Mouse (Mus musculus) forebrain, postnatal 0 days (tissue): ENCODE data around the gene Yaf2. TPM values are rescaled to one million over a fixed set of nuclear protein-coding genes. Genes with fewer than 3 reads are reported as not detected.
"Not testable (repeated sequence)": the region's sequence is repeated elsewhere in the genome, so short reads cannot be mapped to it uniquely, and the experiment has no call there.

Source experiments
- ATAC-seq: fragments of 200-750 bp; cut with Nextera tagmentation; 2 replicates; pipeline ENCODE4 v1.8.0; 2017; ENCODE audit warnings: mild to moderate bottlenecking, moderate library complexity
- DNase-seq: peaks from one replicate; pipeline ENCODE4 v3.0.0-alpha.2; 2015
- H3K27ac ChIP-seq: fragments of 300-500 bp; sonication (generic); 2 replicates; pipeline ENCODE4 v1.5.1; 2014; ENCODE audit warnings: low read depth, mild to moderate bottlenecking, antibody characterized with exemption, low read length, moderate library complexity, mixed read lengths
- H3K27me3 ChIP-seq: fragments of 300-500 bp; sonication (generic); 2 replicates; pipeline ENCODE4 v1.6.1; 2014; ENCODE audit warnings: mild to moderate bottlenecking, low read length, mixed read lengths; ENCODE audit not compliant: insufficient read depth
- H3K36me3 ChIP-seq: fragments of 300-500 bp; sonication (generic); 2 replicates; pipeline ENCODE4 v1.6.1; 2014; ENCODE audit warnings: mild to moderate bottlenecking, moderate library complexity; ENCODE audit not compliant: insufficient read depth
- H3K4me1 ChIP-seq: fragments of 300-500 bp; sonication (generic); 2 replicates; pipeline ENCODE4 v1.6.1; 2014; ENCODE audit warnings: antibody characterized with exemption; ENCODE audit not compliant: insufficient read depth
- H3K4me2 ChIP-seq: fragments of 300-500 bp; sonication (generic); 2 replicates; pipeline ENCODE4 v1.6.1; 2014; ENCODE audit warnings: low read depth, mild to moderate bottlenecking, moderate library complexity
- H3K4me3 ChIP-seq: fragments of 300-500 bp; sonication (generic); 2 replicates; pipeline ENCODE4 v1.5.1; 2014; ENCODE audit warnings: low read depth, low read length, mixed read lengths
- H3K9ac ChIP-seq: fragments of 300-500 bp; sonication (generic); 2 replicates; pipeline ENCODE4 v1.6.1; 2014; ENCODE audit warnings: mild to moderate bottlenecking
- H3K9me3 ChIP-seq: fragments of 300-500 bp; sonication (generic); 2 replicates; pipeline ENCODE4 v1.6.1; 2016; ENCODE audit warnings: low read length
- CTCF ChIP-seq: sonication (generic); IDR thresholded peaks from 2 replicates; pipeline ENCODE4 v1.5.1; 2016; ENCODE audit warnings: antibody characterized with exemption, control low read depth, low read depth
- WGBS: fragments of 180-500 bp; shearing (Covaris S2); extraction: QIAGEN DNeasy Blood & Tissue Kit; methylation state at CpG from one replicate; pipeline ENCODE4 v1.1.7; 2014; 5-methylcytosine and 5-hydroxymethylcytosine counted together
- polyA plus RNA-seq: library from polyadenylated mRNA; unstranded; fragments of >200 nt; fragmentation: Nextera tagmentation; extraction: Ambion mirVana; gene quantifications from 2 replicates; pipeline ENCODE4 v1.2.1, GENCODE M21; 2015
- total RNA-seq: library from RNA; depleted of rRNA; stranded (reverse); fragments of >200 nt; gene quantifications from 2 replicates; pipeline ENCODE4 v1.2.3, GENCODE M21; 2014

Gene Yaf2
- total and polyA plus RNA-seq, 2 experiments from 2014 or later = 87.4 to 155 TPM

DNA sequence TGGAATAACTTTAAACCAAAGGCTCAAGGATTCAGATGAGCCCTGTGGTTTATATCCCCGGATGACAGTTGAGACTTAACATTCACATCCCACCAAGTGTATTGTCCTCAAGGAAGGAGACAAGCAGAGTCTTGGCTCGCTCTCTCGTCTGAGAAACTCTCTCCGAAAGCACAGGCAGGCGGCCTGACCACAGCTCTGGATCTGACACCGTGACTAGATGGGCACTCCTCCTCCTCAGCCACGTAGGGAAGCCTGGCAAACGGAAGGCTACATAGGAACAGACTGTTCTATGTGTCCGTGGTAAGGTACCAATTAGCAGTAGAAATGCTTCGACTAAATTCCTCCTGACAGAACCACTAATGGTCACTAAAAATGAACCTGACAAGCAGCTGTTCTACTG is 10.1 kb downstream of the Yaf2 start:
- DNase-seq (no peak), ATAC-seq (no peak)
- Histone ChIP-seq H3K9ac (no peak overlapping the region), H3K9me3 (no peaks in the 10 kb centered on the region), H3K4me2 (no peak overlapping the region), H3K4me1 (no peaks in the 10 kb centered on the region), H3K27me3 (no peaks in the 10 kb centered on the region), H3K4me3 (no peak overlapping the region), H3K36me3 (peaks cover 1% of the 10 kb centered on the region; the same call in 1 of the 2 replicates), H3K27ac (no peak overlapping the region)
- 76% methylated on average over 10 of the region's 10 CpGs for WGBS
- no peak for TF ChIP-seq CTCF

DNA sequence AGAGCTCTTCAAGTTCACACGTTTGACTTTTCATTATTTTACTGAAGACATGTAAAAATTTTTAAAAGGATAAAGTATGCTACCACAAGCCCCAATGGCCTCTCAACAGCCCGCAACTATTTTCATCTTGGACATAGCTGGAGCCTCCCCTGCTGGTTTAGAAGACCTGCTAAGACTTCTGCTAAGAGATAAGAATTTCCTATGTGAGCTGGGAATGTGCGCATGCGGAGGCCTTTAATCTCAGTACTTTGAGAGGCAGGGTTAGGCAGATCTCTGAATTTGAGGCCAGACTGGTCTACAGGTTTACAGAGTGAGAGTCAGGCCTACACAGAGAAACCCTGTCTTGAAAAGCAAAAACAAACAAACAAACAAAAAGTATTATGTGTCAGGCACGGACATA is 11.4 kb downstream of the Yaf2 start:
- H3K9ac ChIP-seq = no peak overlapping the region
- H3K4me3 ChIP-seq = no peak overlapping the region
- ATAC-seq = no peak
- H3K4me2 ChIP-seq = no peak overlapping the region
- H3K4me1 ChIP-seq = no peaks in the 10 kb centered on the region
- H3K27me3 ChIP-seq = no peaks in the 10 kb centered on the region
- no peak for TF ChIP-seq CTCF
- WGBS = 76% methylated on average over 5 of the region's 5 CpGs
- H3K27ac ChIP-seq = no peak overlapping the region
- no peaks in the 10 kb centered on the region for H3K9me3 ChIP-seq
- H3K36me3 ChIP-seq = no peaks in the 10 kb centered on the region; the same call in 1 of the 2 replicates
- DNase-seq = no peak

DNA sequence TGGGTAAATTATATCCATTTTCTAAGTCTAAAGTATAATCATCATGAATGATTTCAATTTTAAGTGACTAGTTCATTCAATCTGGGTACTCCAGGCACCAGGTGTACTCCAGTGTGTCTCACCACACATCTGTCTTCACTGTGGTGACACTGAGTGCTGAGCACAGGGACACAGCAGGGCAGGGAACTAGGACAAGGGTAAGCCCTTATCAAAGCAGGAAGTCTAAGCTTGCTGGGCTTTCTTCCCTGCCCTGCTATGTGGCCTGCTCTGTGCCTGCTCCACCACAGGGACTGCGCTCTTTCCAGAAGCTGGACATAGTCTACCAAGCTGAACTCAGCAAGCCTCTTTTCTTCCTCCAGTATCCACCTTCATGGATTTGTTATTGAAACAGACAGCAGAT is 18.0 kb downstream of the Yaf2 start:
- Histone ChIP-seq H3K36me3 (no peaks in the 10 kb centered on the region), H3K9ac (no peak overlapping the region), H3K4me2 (no peak overlapping the region), H3K4me1 (no peaks in the 10 kb centered on the region), H3K9me3 (no peaks in the 10 kb centered on the region), H3K27me3 (no peaks in the 10 kb centered on the region), H3K4me3 (no peak overlapping the region), H3K27ac (no peak overlapping the region)
- ATAC-seq = no peak
- WGBS = 94% methylated on average over 1 of the region's 1 CpGs
- DNase-seq = no peak
- TF ChIP-seq CTCF = no peak

DNA sequence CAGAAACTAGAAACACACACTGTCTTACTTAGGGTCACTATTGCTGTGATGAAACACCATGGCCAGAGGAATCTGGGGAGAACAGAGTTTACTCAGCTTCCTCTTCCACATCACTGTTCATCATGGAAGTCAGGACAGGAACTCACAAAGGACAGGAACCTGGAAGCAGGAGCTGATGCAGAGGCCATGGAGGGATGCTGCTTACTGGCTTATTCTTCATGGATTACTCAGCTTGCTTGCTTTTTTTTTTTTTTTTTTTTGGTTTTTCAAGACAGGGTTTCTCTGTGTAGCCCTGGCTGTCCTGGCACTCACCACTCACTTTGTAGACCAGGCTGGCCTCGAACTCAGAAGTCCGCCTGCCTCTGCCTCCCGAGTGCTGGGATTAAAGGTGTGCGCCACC is 26.4 kb downstream of the Yaf2 start:
- H3K9me3 ChIP-seq, H3K27me3 ChIP-seq, DNase-seq, H3K4me1 ChIP-seq, H3K36me3 ChIP-seq, H3K4me3 ChIP-seq, H3K9ac ChIP-seq, H3K27ac ChIP-seq, ATAC-seq, H3K4me2 ChIP-seq: not testable (repeated sequence)
- whole genome bisulfite sequencing = 96% methylated on average over 4 of the region's 4 CpGs

DNA sequence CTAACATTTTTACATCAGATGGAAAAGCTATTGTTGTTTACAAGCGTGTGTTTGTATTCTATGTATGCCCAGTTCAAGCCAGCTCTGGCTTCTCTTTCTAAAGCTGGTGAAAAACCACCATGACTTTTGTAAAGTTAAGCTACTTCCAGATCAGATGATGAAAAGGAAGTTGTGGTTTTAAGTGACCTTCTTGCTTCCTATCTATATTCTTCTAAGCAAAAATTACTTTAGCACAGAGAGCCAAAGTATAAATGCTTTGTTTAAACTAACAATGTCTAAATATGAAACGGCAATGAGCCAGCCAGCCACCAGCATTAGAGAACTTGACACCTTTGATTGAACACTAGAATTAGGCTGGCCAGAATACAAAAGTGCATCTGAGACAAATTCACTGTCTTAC is 38.5 kb downstream of the Yaf2 start:
- Histone ChIP-seq H3K9ac (no peak overlapping the region), H3K9me3 (no peaks in the 10 kb centered on the region), H3K36me3 (no peaks in the 10 kb centered on the region), H3K4me2 (no peak overlapping the region), H3K4me3 (no peak overlapping the region), H3K4me1 (no peaks in the 10 kb centered on the region), H3K27me3 (no peaks in the 10 kb centered on the region), H3K27ac (no peak overlapping the region)
- WGBS = 63% methylated on average over 2 of the region's 2 CpGs
- no peak for DNase-seq
- no peak for ATAC-seq
- TF ChIP-seq CTCF = no peak

DNA sequence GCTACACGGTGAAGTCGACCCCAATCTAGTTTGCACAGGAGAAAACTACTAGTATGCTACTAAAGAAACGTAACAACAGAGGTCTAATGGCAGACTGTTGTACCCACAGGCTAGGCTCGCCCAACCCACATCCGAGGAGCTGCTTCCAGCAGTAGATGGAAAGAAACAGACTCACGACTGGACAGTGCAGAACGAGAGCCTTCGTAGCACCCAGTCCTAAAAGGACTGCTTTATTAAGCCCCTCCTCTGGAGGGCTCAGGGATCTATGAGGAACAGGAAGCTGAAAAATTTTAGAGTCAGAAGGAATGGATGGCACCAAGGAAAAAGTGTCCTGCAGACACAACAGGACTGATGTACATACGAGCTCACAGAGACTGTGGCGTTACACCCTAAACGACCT is 42.3 kb downstream of the Yaf2 start:
- no peaks in the 10 kb centered on the region for H3K9me3 ChIP-seq
- ATAC-seq (no peak), DNase-seq (no peak)
- H3K9ac ChIP-seq = no peak overlapping the region
- H3K27me3 ChIP-seq = no peaks in the 10 kb centered on the region
- H3K4me2 ChIP-seq = no peak overlapping the region
- H3K27ac ChIP-seq = no peak overlapping the region
- peaks cover 4% of the 10 kb centered on the region; the same call in 1 of the 2 replicates for H3K36me3 ChIP-seq
- no peak overlapping the region for H3K4me3 ChIP-seq
- TF ChIP-seq CTCF = no peak
- WGBS = 81% methylated on average over 11 of the region's 11 CpGs
- no peaks in the 10 kb centered on the region for H3K4me1 ChIP-seq

DNA sequence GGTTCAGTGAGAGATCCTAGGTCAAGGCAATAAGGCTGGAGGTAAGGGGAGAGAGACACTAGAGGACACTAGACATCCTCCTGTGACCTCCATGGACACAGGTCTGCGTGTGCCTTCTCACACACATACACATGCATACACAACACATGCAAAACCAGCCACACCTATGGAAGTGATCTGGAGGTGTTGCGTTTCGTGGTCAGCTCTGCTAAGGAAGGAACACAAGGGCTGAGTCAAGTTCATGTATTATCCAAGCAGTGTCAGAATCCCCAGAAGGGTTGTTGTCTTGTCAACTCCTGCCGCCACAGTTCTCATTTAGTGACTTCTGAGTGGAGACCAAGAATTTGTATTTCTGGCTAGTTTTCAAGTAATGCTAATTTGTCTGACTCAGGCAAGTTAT is 48.4 kb downstream of the Yaf2 start:
- ATAC-seq = no peak

DNA sequence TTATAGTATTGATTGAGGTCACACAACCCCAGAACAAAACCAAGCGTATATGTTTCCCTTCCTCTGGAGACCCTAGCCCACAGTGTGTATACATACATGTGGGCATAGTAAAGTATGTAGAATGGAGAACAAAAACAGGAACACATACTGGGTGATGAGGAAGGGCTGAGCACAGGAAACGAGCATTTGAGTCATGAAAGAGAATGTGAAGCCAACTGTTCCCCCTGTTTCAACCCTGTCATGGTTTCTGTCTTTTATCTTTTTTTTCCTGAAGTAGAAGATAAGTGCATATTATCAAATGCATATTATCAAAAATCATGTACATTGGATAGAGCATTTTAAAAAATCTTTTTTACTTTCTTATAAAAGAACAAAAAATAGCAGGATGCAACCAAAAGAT is 49.1 kb downstream of the Yaf2 start:
- WGBS = 70% methylated on average over 2 of the region's 2 CpGs
- ATAC-seq = no peak
- H3K9ac ChIP-seq = no peak overlapping the region

More for the DNA sequence above, 48.4 kb downstream of the Yaf2 start:
- H3K4me1 ChIP-seq = no peaks in the 10 kb centered on the region
- H3K9ac ChIP-seq = no peak overlapping the region
- no peaks in the 10 kb centered on the region for H3K9me3 ChIP-seq
- DNase-seq = no peak
- 93% methylated on average over 4 of the region's 4 CpGs for WGBS
- H3K36me3 ChIP-seq = peaks cover 12% of the 10 kb centered on the region
- H3K4me3 ChIP-seq = no peak overlapping the region
- no peak for TF ChIP-seq CTCF
- no peaks in the 10 kb centered on the region for H3K27me3 ChIP-seq
- no peak overlapping the region for H3K27ac ChIP-seq
- no peak overlapping the region for H3K4me2 ChIP-seq

More for the DNA sequence above, 49.1 kb downstream of the Yaf2 start:
- H3K27ac ChIP-seq = no peak overlapping the region
- peaks cover 12% of the 10 kb centered on the region for H3K36me3 ChIP-seq
- no peak overlapping the region for H3K4me2 ChIP-seq
- TF ChIP-seq CTCF = no peak
- H3K4me1 ChIP-seq = no peaks in the 10 kb centered on the region
- no peaks in the 10 kb centered on the region for H3K9me3 ChIP-seq
- no peaks in the 10 kb centered on the region for H3K27me3 ChIP-seq
- DNase-seq = no peak
- H3K4me3 ChIP-seq = no peak overlapping the region
